9 mouse cellular contexts compared by ENCODE assay signal in genomic region chr9:69907123-69907945, GRCm38 (mm10).
A peak's percentile ranks its signal among the peaks of the same experiment; 100 is the strongest.
DNase-seq lines count a peak whose midpoint lies in the region; ATAC-seq lines count a peak whose summit lies in the region.
"Had no signal": no experiment of that assay in that cellular context is flagged by ENCODE, and none has a peak within 500 bp of the region (broad histone marks: within the 10 kb centered on the region; RNA-seq: fewer than 3 reads in every experiment).

No protein-coding gene starts in this region.

- intact Hi-C loops in heart, postnatal 14 days (cut with DNase I): no loop called here

- H3K4me2 ChIP-seq in heart, embryonic 11.5 days: peak overlapping the region; percentile 52
- peak overlapping the region; percentile 25; the same call in 1 of the 2 replicates for H3K4me2 ChIP-seq in embryonic facial prominence, embryonic 14.5 days (ENCODE audit: low read depth, low read length)
- H3K4me2 ChIP-seq in limb, embryonic 12.5 days: peak overlapping the region; percentile 46

- H3K4me1 ChIP-seq in heart, embryonic 11.5 days (ENCODE audit: control insufficient read depth, insufficient read depth, low read length): no peaks in the 10 kb centered on the region
- H3K4me1 ChIP-seq in embryonic facial prominence, embryonic 14.5 days (ENCODE audit: control insufficient read depth, insufficient read depth, low read length): no peaks in the 10 kb centered on the region; the same call in 1 of the 2 replicates
- peaks cover 7% of the 10 kb centered on the region; the same call in 1 of the 2 replicates for H3K4me1 ChIP-seq in limb, embryonic 12.5 days (replicated peaks)

- H3K27ac ChIP-seq in heart, embryonic 11.5 days (ENCODE audit: low read depth, low read length): no peak overlapping the region
- H3K27ac ChIP-seq in embryonic facial prominence, embryonic 14.5 days (replicated peaks; ENCODE audit: low read depth, low read length): no peak overlapping the region
- no peak overlapping the region for H3K27ac ChIP-seq in limb, embryonic 12.5 days

- 0 out of 2 replicates have a peak overlapping the region, but pooled peaks have one; percentile 10 for H3K4me3 ChIP-seq in heart, embryonic 11.5 days (ENCODE audit: low read depth, low read length)
- H3K4me3 ChIP-seq in embryonic facial prominence, embryonic 14.5 days (ENCODE audit: low read depth, low read length): no peak overlapping the region
- peak overlapping the region; percentile 20 for H3K4me3 ChIP-seq in limb, embryonic 12.5 days (replicated peaks)

- no peaks in the 10 kb centered on the region for H3K9me3 ChIP-seq in heart, embryonic 11.5 days (replicated peaks; ENCODE audit: control insufficient read depth, low read length)
- no peaks in the 10 kb centered on the region for H3K9me3 ChIP-seq in embryonic facial prominence, embryonic 14.5 days (ENCODE audit: control insufficient read depth, low read length)
- H3K9me3 ChIP-seq in limb, embryonic 12.5 days: no peaks in the 10 kb centered on the region

- 34% methylated on average over 21 of the region's 21 CpGs for WGBS in heart, embryonic 11.5 days (ENCODE audit: insufficient replicate concordance)
- 39% methylated on average over 21 of the region's 21 CpGs for WGBS in embryonic facial prominence, embryonic 14.5 days
- WGBS in limb, embryonic 12.5 days: 6% methylated on average over 21 of the region's 21 CpGs

- no peak for ATAC-seq in heart, embryonic 11.5 days (replicated peaks; ENCODE audit: insufficient number of reproducible peaks, low FRiP score, low TSS enrichment)
- no peak for ATAC-seq in embryonic facial prominence, embryonic 14.5 days (ENCODE audit: low read depth)
- ATAC-seq in limb, embryonic 12.5 days (ENCODE audit: insufficient number of reproducible peaks, insufficient read depth, low FRiP score, low TSS enrichment, low read depth): no peak
- ATAC-seq in megakaryocyte progenitor cell, adult 5-6 weeks (replicated peaks; ENCODE audit: poor library complexity): no peak

- H3K9ac ChIP-seq in heart, embryonic 11.5 days (ENCODE audit: low read depth, low read length): no peak overlapping the region
- no peak overlapping the region for H3K9ac ChIP-seq in embryonic facial prominence, embryonic 14.5 days (ENCODE audit: low read depth, low read length)
- no peak overlapping the region; the same call in 1 of the 2 replicates for H3K9ac ChIP-seq in limb, embryonic 12.5 days (replicated peaks)

- 0 out of 2 replicates have a peak, but pooled peaks cover 4% of the 10 kb centered on the region for H3K27me3 ChIP-seq in heart, embryonic 11.5 days (ENCODE audit: control insufficient read depth, insufficient read depth, low read length)
- 0 out of 2 replicates have a peak, but pooled peaks cover 4% of the 10 kb centered on the region for H3K27me3 ChIP-seq in embryonic facial prominence, embryonic 14.5 days (replicated peaks; ENCODE audit: control insufficient read depth, insufficient read depth, low read length)
- H3K27me3 ChIP-seq in limb, embryonic 12.5 days: peaks cover 37% of the 10 kb centered on the region

- no peak for DNase-seq in heart, postnatal 14 days
- DNase-seq in ZHBTc4 (ENCODE audit: low read depth, low spot score): peak; percentile 26
- peak; percentile 37 for DNase-seq in embryonic facial prominence, embryonic 14.5 days (ENCODE audit: low spot score)
- no peak for DNase-seq in ovary, adult 18-20 months (ENCODE audit: low spot score)
- DNase-seq in thymus, adult 18-20 months: no peak
- DNase-seq: gastrocnemius, postnatal 14 days had no signal

- H3K36me3 ChIP-seq in heart, embryonic 11.5 days (ENCODE audit: control insufficient read depth, insufficient read depth, low read length): no peaks in the 10 kb centered on the region
- no peaks in the 10 kb centered on the region for H3K36me3 ChIP-seq in embryonic facial prominence, embryonic 14.5 days (ENCODE audit: control insufficient read depth, insufficient read depth, low read length)
- no peaks in the 10 kb centered on the region for H3K36me3 ChIP-seq in limb, embryonic 12.5 days

Comparison
In these comparisons a context has a peak if more than half of its experiments do, and no peak if none do; other contexts are left out.
1. DNase-seq: peak in ZHBTc4 (single experiment) and embryonic facial prominence, embryonic 14.5 days (single experiment); none in heart, postnatal 14 days (0 of 2), ovary, adult 18-20 months (single experiment) and thymus, adult 18-20 months (0 of 2).
2. Peak in every context shown above with its lines, with median percentiles within 50 percentile points of each other: H3K4me2 ChIP-seq.